Mouse (Mus musculus): ENCODE results near the gene Adam3. TPM values are rescaled to one million over a fixed set of nuclear protein-coding genes. Genes with fewer than 3 reads are reported as not detected.

Gene Adam3
- not detected in 2 replicates for polyA plus RNA-seq (2011; ENCODE audit: insufficient read length, low read depth, missing spikeins)

DNA sequence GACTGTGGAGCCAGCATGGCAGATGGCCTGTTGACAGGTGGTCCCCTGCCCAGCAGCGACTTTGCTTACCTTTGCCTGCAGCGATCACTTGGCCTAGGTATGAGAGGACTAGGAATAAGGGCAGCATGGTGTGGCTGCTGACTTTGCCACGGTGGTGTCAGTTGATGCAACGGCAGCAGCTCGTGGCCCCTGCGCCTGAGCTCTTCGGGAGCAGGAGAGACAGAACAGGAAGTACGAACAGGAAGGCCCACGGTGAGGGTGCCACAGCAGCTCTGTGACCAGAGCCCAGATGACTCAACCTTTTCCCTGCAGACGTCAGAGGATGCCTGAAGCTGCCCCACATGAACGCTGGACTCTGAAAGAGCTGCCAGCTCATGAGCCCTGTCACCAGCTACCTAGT is at the start of gene Adam3:
Gene Adam3, minus strand, starts transcription at position 223 of the 400 bp plus-strand sequence.
- TF ChIP-seq POLR2A (IDR thresholded peaks at IDR 0.05; ENCODE audit: low read depth, low read length) (no peak), CTCF (IDR thresholded peaks at IDR 0.05; ENCODE audit: borderline replicate concordance, insufficient read depth, low read length) (no peak)
- no peak within 1 kb of the TSS for H3K27ac ChIP-seq (ENCODE audit: insufficient read depth, low read length)
- no peaks in the 10 kb centered on the region for H3K4me1 ChIP-seq (ENCODE audit: control insufficient read depth, insufficient read depth, low read length)
- no peak within 1 kb of the TSS for H3K4me3 ChIP-seq (ENCODE audit: insufficient read depth, low read length)

DNA sequence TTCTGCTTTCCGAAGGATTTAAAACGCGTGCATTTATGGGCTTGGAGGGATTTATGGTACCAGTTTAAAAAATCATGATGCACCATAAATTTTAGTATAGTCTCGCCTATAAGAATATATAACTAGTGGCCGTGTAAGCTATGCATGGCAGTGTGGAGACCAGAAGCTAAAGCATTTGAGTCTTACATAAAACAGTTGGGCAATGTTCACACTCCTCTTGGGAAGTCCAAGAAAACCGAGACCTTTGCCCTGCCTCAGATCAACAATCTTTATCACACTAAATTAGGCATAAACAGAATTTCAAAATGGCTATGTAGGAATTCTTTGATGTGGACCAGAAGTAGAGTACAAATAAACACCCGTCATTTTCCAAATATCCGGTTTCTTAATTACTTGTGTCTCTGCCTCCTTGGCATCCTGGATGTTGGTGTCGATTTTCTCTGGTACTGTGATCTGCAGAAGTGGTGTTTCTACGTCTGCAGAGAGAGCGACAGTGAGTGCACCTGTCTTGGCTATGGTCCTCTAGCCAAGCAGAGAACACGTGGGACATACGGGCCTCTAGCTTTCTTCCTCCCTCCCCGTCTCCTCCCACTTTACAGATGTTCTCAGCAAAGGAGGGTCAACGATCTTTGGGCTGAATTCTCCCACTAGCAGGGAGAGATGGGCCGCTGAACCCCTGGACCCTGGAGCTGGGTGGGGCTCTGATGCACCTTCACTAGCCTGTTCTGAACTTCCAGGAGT is 596 bp downstream of the Adam3 start:
- Histone ChIP-seq H3K4me3 (ENCODE audit: insufficient read depth, low read length) (no peak overlapping the region), H3K27ac (ENCODE audit: insufficient read depth, low read length) (no peak overlapping the region), H3K4me1 (ENCODE audit: control insufficient read depth, insufficient read depth, low read length) (no peaks in the 10 kb centered on the region)
- TF ChIP-seq POLR2A (IDR thresholded peaks at IDR 0.05; ENCODE audit: low read depth, low read length) (no peak), CTCF (IDR thresholded peaks at IDR 0.05; ENCODE audit: borderline replicate concordance, insufficient read depth, low read length) (no peak)

Other genes starting within 250 kb of the Adam3 start
- gene Adam5, start 98.5 kb upstream of the Adam3 start, polyA plus RNA-seq (2011; ENCODE audit: insufficient read length, low read depth, missing spikeins) = 1.5 and 2.0 TPM in 2 replicates